In the genomic region with DNA sequence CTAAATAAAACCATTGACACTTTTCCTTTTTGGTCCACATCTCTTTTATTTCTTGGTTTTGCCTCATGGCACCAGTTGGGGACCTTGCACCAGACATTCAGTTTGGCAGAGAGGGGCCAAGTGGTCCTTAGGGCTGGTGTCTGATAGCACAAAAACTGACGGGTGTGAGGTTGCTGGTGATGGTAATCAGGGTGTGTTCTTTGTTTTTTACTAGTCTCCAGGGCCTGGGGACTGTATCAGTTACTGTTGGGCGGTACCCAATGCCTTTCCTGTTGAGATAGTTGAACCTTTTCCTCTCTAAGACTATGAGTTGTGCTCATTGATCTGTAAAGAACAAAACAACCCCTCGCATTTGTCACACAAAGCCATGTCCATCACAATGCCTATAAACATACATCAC, we compare ENCODE assay signal across 21 mouse cellular contexts.
"Had no signal": no experiment of that assay in that cellular context is flagged by ENCODE, and none has a peak within 500 bp of the region (broad histone marks: within the 10 kb centered on the region; RNA-seq: fewer than 3 reads in every experiment).

No protein-coding gene starts in this region.

- H3K9me3 ChIP-seq: lung, embryonic 15.5 days; megakaryocyte, embryonic 14.5 days; midbrain, embryonic 10.5 days; midbrain, embryonic 13.5 days; midbrain, embryonic 15.5 days; neural tube, embryonic 13.5 days; neural tube, embryonic 15.5 days had no signal

- H3K4me2 ChIP-seq: lung, embryonic 15.5 days; midbrain, embryonic 13.5 days; midbrain, embryonic 15.5 days; neural tube, embryonic 13.5 days; neural tube, embryonic 15.5 days had no signal

- H3K4me1 ChIP-seq: lung, embryonic 15.5 days; megakaryocyte, embryonic 14.5 days; midbrain, embryonic 10.5 days; midbrain, embryonic 13.5 days; midbrain, embryonic 15.5 days; neural tube, embryonic 13.5 days; neural tube, embryonic 15.5 days had no signal

- H3K27me3 ChIP-seq: lung, embryonic 15.5 days; midbrain, embryonic 13.5 days; midbrain, embryonic 15.5 days; neural tube, embryonic 13.5 days; neural tube, embryonic 15.5 days had no signal

- H3K27ac ChIP-seq: liver, embryonic 14.5 days; lung, embryonic 15.5 days; midbrain, embryonic 10.5 days; midbrain, embryonic 13.5 days; midbrain, embryonic 15.5 days; neural tube, embryonic 13.5 days; neural tube, embryonic 15.5 days had no signal

- H3K4me3 ChIP-seq: lung, embryonic 15.5 days; megakaryocyte, embryonic 14.5 days; midbrain, embryonic 10.5 days; midbrain, embryonic 13.5 days; midbrain, embryonic 15.5 days; myocyte; neural tube, embryonic 13.5 days; neural tube, embryonic 15.5 days had no signal

- DNase-seq: liver; lung, adult 2 months; lung, postnatal 4 days; retina, postnatal 1 day; right cerebral cortex, adult 18-20 months; right cerebral cortex, postnatal 25 days; right cerebral cortex, postnatal 4 days; spleen, adult 18-20 months; thymus, adult 2 months; thymus, postnatal 25 days; thymus, postnatal 4 days had no signal

- H3K36me3 ChIP-seq: lung, embryonic 15.5 days; midbrain, embryonic 10.5 days; midbrain, embryonic 13.5 days; midbrain, embryonic 15.5 days; neural tube, embryonic 13.5 days; neural tube, embryonic 15.5 days had no signal

- ATAC-seq: lung, postnatal 0 days; midbrain, embryonic 13.5 days; midbrain, embryonic 15.5 days had no signal

- H3K9ac ChIP-seq: liver, embryonic 14.5 days; lung, embryonic 15.5 days; midbrain, embryonic 13.5 days; midbrain, embryonic 15.5 days; neural tube, embryonic 13.5 days; neural tube, embryonic 15.5 days had no signal
